Mouse (Mus musculus): ENCODE results near the gene Lrmda.
A peak's percentile ranks its signal among the peaks of the same experiment; 100 is the strongest.

The Lrmda gene

GRCm38 (mm10) chr14:23046330-23046729 is 1026.8 kb downstream of the Lrmda start:
- DNase-seq (ENCODE audit: low spot score in 2 of 2): peak in 1 of 2 experiments; percentile 9

GRCm38 (mm10) chr14:23051441-23051840 is 1031.9 kb downstream of the Lrmda start:
- DNase-seq (ENCODE audit: low spot score in 2 of 2): no peak

GRCm38 (mm10) chr14:23052833-23053592 is 1033.5 kb downstream of the Lrmda start:
- DNase-seq (ENCODE audit: low spot score in 2 of 2): no peak

- DNase-seq (ENCODE audit: low spot score in 2 of 2): no peak
Measured at GRCm38 (mm10) chr14:23057228-23057976, 1037.9 kb downstream of the Lrmda start.

- DNase-seq (ENCODE audit: low spot score in 2 of 2): no peak
Measured at GRCm38 (mm10) chr14:23057987-23058386, 1038.5 kb downstream of the Lrmda start.

- DNase-seq (ENCODE audit: low spot score in 2 of 2): no peak
Measured at GRCm38 (mm10) chr14:23078719-23079118, 1059.2 kb downstream of the Lrmda start.

- DNase-seq (ENCODE audit: low spot score in 2 of 2): no peak
Measured at GRCm38 (mm10) chr14:23084241-23084773, 1064.8 kb downstream of the Lrmda start.

- DNase-seq (ENCODE audit: low spot score in 2 of 2): no peak
Measured at GRCm38 (mm10) chr14:23084797-23085196, 1065.3 kb downstream of the Lrmda start.

GRCm38 (mm10) chr14:23093306-23093705 is 1073.8 kb downstream of the Lrmda start:
- no peak for DNase-seq (ENCODE audit: low spot score in 2 of 2)

- DNase-seq (ENCODE audit: low spot score in 2 of 2): no peak
Measured at GRCm38 (mm10) chr14:23094546-23095157, 1075.1 kb downstream of the Lrmda start.

GRCm38 (mm10) chr14:23095158-23096016 is 1075.9 kb downstream of the Lrmda start:
- no peak for DNase-seq (ENCODE audit: low spot score in 2 of 2)

GRCm38 (mm10) chr14:23096017-23096336 is 1076.5 kb downstream of the Lrmda start:
- DNase-seq (ENCODE audit: low spot score in 2 of 2): no peak

- no peak for DNase-seq (ENCODE audit: low spot score in 2 of 2)
Measured at GRCm38 (mm10) chr14:23096405-23096804, 1076.9 kb downstream of the Lrmda start.

Data from spleen, postnatal 36 days (tissue).